ENCODE assay signal across 16 mouse cellular contexts in genomic region chr16:34050090-34050489, GRCm38 (mm10).
DNase-seq lines count a peak whose midpoint lies in the region; ATAC-seq and TF ChIP-seq lines count a peak whose summit lies in the region.
"Had no signal": no experiment of that assay in that cellular context is flagged by ENCODE, and none has a peak within 500 bp of the region (broad histone marks: within the 10 kb centered on the region; RNA-seq: fewer than 3 reads in every experiment).

No protein-coding gene starts in this region.

- no peak for TF ChIP-seq CTCF in liver, adult 2 months (IDR thresholded peaks at IDR 0.05; ENCODE audit: low read depth, low read length)
- no peak for TF ChIP-seq CTCF in lung, adult 2 months (IDR thresholded peaks at IDR 0.05; ENCODE audit: insufficient read depth, low read length)

- no peak for ATAC-seq in forebrain, embryonic 12.5 days (ENCODE audit: low FRiP score)
- no peak for ATAC-seq in forebrain, embryonic 13.5 days
- no peak for ATAC-seq in midbrain, embryonic 11.5 days (ENCODE audit: low FRiP score)
- peak; percentile 79 for ATAC-seq in stomach, embryonic 15.5 days (ENCODE audit: insufficient read depth, low FRiP score, low read depth)

- peaks cover 32% of the 10 kb centered on the region for H3K36me3 ChIP-seq in forebrain, embryonic 12.5 days (replicated peaks)
- H3K36me3 ChIP-seq in forebrain, embryonic 13.5 days (ENCODE audit: poor library complexity, severe bottlenecking), result peaks cover 67% of the 10 kb centered on the region
- peaks cover 35% of the 10 kb centered on the region for H3K36me3 ChIP-seq in midbrain, embryonic 10.5 days
- H3K36me3 ChIP-seq in midbrain, embryonic 11.5 days (ENCODE audit: control insufficient read depth, insufficient read depth, low read length), result no peaks in the 10 kb centered on the region; the same call in 1 of the 2 replicates
- H3K36me3 ChIP-seq in liver, adult 2 months (ENCODE audit: control insufficient read depth, insufficient read depth, low read length), result peaks cover 19% of the 10 kb centered on the region
- H3K36me3 ChIP-seq in stomach, embryonic 15.5 days, result 0 out of 2 replicates have a peak, but pooled peaks cover 2% of the 10 kb centered on the region

- no peak overlapping the region for H3K4me3 ChIP-seq in forebrain, embryonic 12.5 days (replicated peaks)
- H3K4me3 ChIP-seq in forebrain, embryonic 13.5 days, result no peak overlapping the region
- H3K4me3 ChIP-seq in midbrain, embryonic 10.5 days, result no peak overlapping the region
- H3K4me3 ChIP-seq in midbrain, embryonic 11.5 days (ENCODE audit: low read depth, low read length), result no peak overlapping the region
- no peak overlapping the region for H3K4me3 ChIP-seq in liver, adult 2 months (ENCODE audit: insufficient read depth, low read depth, low read length)
- no peak overlapping the region for H3K4me3 ChIP-seq in stomach, embryonic 15.5 days (replicated peaks)
- H3K4me3 ChIP-seq in lung, adult 2 months (replicated peaks; ENCODE audit: extremely low read depth, low read depth, low read length), result no peak overlapping the region
- H3K4me3 ChIP-seq: limb, embryonic 13.5 days; myocyte had no signal

- peaks cover 10% of the 10 kb centered on the region; the same call in 1 of the 2 replicates for H3K79me2 ChIP-seq in liver, adult 2 months (ENCODE audit: control insufficient read depth, insufficient read depth, low read length)

- H3K27ac ChIP-seq in forebrain, embryonic 12.5 days, result 0 out of 2 replicates have a peak overlapping the region, but pooled peaks have one; percentile 47
- H3K27ac ChIP-seq in forebrain, embryonic 13.5 days, result no peak overlapping the region
- H3K27ac ChIP-seq in midbrain, embryonic 10.5 days (replicated peaks), result peak overlapping the region; percentile 49; the same call in 1 of the 2 replicates
- H3K27ac ChIP-seq in midbrain, embryonic 11.5 days (ENCODE audit: low read depth, low read length), result no peak overlapping the region
- H3K27ac ChIP-seq in liver, adult 2 months (replicated peaks; ENCODE audit: insufficient read depth, low read depth, low read length), result peak overlapping the region; percentile 54
- no peak overlapping the region for H3K27ac ChIP-seq in stomach, embryonic 15.5 days
- H3K27ac ChIP-seq: limb, embryonic 13.5 days had no signal

- H3K4me2 ChIP-seq in forebrain, embryonic 12.5 days, result no peak overlapping the region
- H3K4me2 ChIP-seq in forebrain, embryonic 13.5 days, result no peak overlapping the region
- H3K4me2 ChIP-seq in midbrain, embryonic 11.5 days, result no peak overlapping the region
- H3K4me2 ChIP-seq in stomach, embryonic 15.5 days, result no peak overlapping the region
- H3K4me2 ChIP-seq: limb, embryonic 13.5 days had no signal

- H3K9me3 ChIP-seq in forebrain, embryonic 12.5 days, result no peaks in the 10 kb centered on the region
- H3K9me3 ChIP-seq in forebrain, embryonic 13.5 days (replicated peaks), result no peaks in the 10 kb centered on the region
- no peaks in the 10 kb centered on the region for H3K9me3 ChIP-seq in midbrain, embryonic 10.5 days (replicated peaks)
- no peaks in the 10 kb centered on the region for H3K9me3 ChIP-seq in midbrain, embryonic 11.5 days (ENCODE audit: control insufficient read depth, low read length)
- no peaks in the 10 kb centered on the region for H3K9me3 ChIP-seq in stomach, embryonic 15.5 days
- H3K9me3 ChIP-seq: limb, embryonic 13.5 days had no signal

- H3K27me3 ChIP-seq in forebrain, embryonic 12.5 days, result no peaks in the 10 kb centered on the region
- H3K27me3 ChIP-seq in forebrain, embryonic 13.5 days, result no peaks in the 10 kb centered on the region
- no peaks in the 10 kb centered on the region for H3K27me3 ChIP-seq in midbrain, embryonic 10.5 days (ENCODE audit: low read depth, poor library complexity, severe bottlenecking)
- H3K27me3 ChIP-seq in midbrain, embryonic 11.5 days (ENCODE audit: control insufficient read depth, insufficient read depth, low read length), result no peaks in the 10 kb centered on the region
- no peaks in the 10 kb centered on the region for H3K27me3 ChIP-seq in liver, adult 2 months (ENCODE audit: control insufficient read depth, insufficient read depth, low read length)
- H3K27me3 ChIP-seq in stomach, embryonic 15.5 days (replicated peaks), result no peaks in the 10 kb centered on the region
- H3K27me3 ChIP-seq: limb, embryonic 13.5 days had no signal

- 88% methylated on average over 7 of the region's 7 CpGs for WGBS in forebrain, embryonic 12.5 days
- 80% methylated on average over 7 of the region's 7 CpGs for WGBS in forebrain, embryonic 13.5 days
- whole genome bisulfite sequencing in midbrain, embryonic 10.5 days, result 87% methylated on average over 7 of the region's 7 CpGs
- WGBS in midbrain, embryonic 11.5 days, result 88% methylated on average over 7 of the region's 7 CpGs
- 94% methylated on average over 7 of the region's 7 CpGs for WGBS in liver, adult 2 months
- 86% methylated on average over 7 of the region's 7 CpGs for WGBS in stomach, embryonic 15.5 days
- WGBS in lung, adult 2 months, result 84% methylated on average over 7 of the region's 7 CpGs

- TF ChIP-seq POLR2A in liver, adult 2 months (IDR thresholded peaks at IDR 0.05; ENCODE audit: extremely low read depth, insufficient read depth, low read length), result no peak
- no peak for TF ChIP-seq POLR2A in lung, adult 2 months (IDR thresholded peaks at IDR 0.05; ENCODE audit: borderline replicate concordance, extremely low read depth, low read depth, low read length)

- no peak overlapping the region for H3K9ac ChIP-seq in forebrain, embryonic 12.5 days
- no peak overlapping the region for H3K9ac ChIP-seq in forebrain, embryonic 13.5 days
- no peak overlapping the region for H3K9ac ChIP-seq in midbrain, embryonic 11.5 days (ENCODE audit: low read length)
- H3K9ac ChIP-seq in liver, adult 2 months (ENCODE audit: low read depth, low read length), result no peak overlapping the region
- H3K9ac ChIP-seq in stomach, embryonic 15.5 days, result no peak overlapping the region
- H3K9ac ChIP-seq: limb, embryonic 13.5 days had no signal

- no peak for DNase-seq in midbrain, embryonic 10.5 days (ENCODE audit: low spot score)
- DNase-seq in midbrain, embryonic 11.5 days (ENCODE audit: low spot score, missing footprints), result no peak
- DNase-seq in liver, adult 2 months (ENCODE audit: extremely low read depth, low read depth, low spot score), result no peak
- no peak for DNase-seq in lung, adult 2 months
- DNase-seq in left cerebral cortex, adult 8-10 months (ENCODE audit: low spot score in 2 of 2), result no peak
- DNase-seq: adrenal gland, postnatal 36 days; cerebellum, adult 18-20 months; heart, postnatal 10 days; kidney, postnatal 25 days; lung, postnatal 4 days; thymus, adult 18-20 months had no signal

- peaks cover 5% of the 10 kb centered on the region; the same call in 1 of the 2 replicates for H3K4me1 ChIP-seq in forebrain, embryonic 12.5 days
- peaks cover 13% of the 10 kb centered on the region; the same call in 1 of the 2 replicates for H3K4me1 ChIP-seq in forebrain, embryonic 13.5 days
- peaks cover 8% of the 10 kb centered on the region; the same call in 1 of the 2 replicates for H3K4me1 ChIP-seq in midbrain, embryonic 10.5 days
- H3K4me1 ChIP-seq in midbrain, embryonic 11.5 days (ENCODE audit: control insufficient read depth, insufficient read depth, low read length), result no peaks in the 10 kb centered on the region
- H3K4me1 ChIP-seq in liver, adult 2 months (ENCODE audit: control insufficient read depth, insufficient read depth, low read length), result peaks cover 25% of the 10 kb centered on the region
- no peaks in the 10 kb centered on the region for H3K4me1 ChIP-seq in stomach, embryonic 15.5 days
- no peaks in the 10 kb centered on the region for H3K4me1 ChIP-seq in lung, adult 2 months (ENCODE audit: control insufficient read depth, insufficient read depth, low read length)
- H3K4me1 ChIP-seq: limb, embryonic 13.5 days had no signal

Comparison
In these comparisons a context has a peak if more than half of its experiments do, and no peak if none do; other contexts are left out.
1. H3K27ac ChIP-seq: peak in forebrain, embryonic 12.5 days (single experiment), midbrain, embryonic 10.5 days (single experiment) and liver, adult 2 months (single experiment); none in forebrain, embryonic 13.5 days (single experiment), midbrain, embryonic 11.5 days (single experiment) and stomach, embryonic 15.5 days (single experiment).